Mouse (Mus musculus) megakaryocyte, embryonic 14.5 days (primary cell): ENCODE results near the gene Ttc23l.

ENCODE experiments used
- FLI1 ChIP-seq: IDR thresholded peaks from 2 replicates; pipeline ENCODE4 v1.6.1; 2012; ENCODE audit warnings: low read length, inconsistent platforms, mixed read lengths
- GATA1 ChIP-seq: IDR thresholded peaks from 3 replicates; pipeline ENCODE4 v1.6.1; 2012; ENCODE audit warnings: mixed read lengths, low read length, inconsistent platforms, borderline replicate concordance

GRCm38 (mm10) chr15:10599413-10599812 is 40.9 kb upstream of the Ttc23l start:
- TF ChIP-seq GATA1 (no peak), FLI1 (no peak)
